Mouse (Mus musculus) midbrain, embryonic 15.5 days (tissue): ENCODE measurements around the gene Akr1c18. TPM values are rescaled to one million over a fixed set of nuclear protein-coding genes. Genes with fewer than 3 reads are reported as not detected.
"Not testable (repeated sequence)": the region's sequence is repeated elsewhere in the genome, so short reads cannot be mapped to it uniquely, and the experiment has no call there.

Experiments used
- ATAC-seq: fragments of 200-750 bp; cut with Nextera tagmentation; replicated peaks from 2 replicates; pipeline ENCODE4 v1.8.0; 2017; ENCODE audit warnings: moderate TSS enrichment
- H3K27ac ChIP-seq: fragments of 300-500 bp; sonication (generic); 2 replicates; pipeline ENCODE4 v1.5.1; 2015; ENCODE audit warnings: mild to moderate bottlenecking, inconsistent platforms
- H3K27me3 ChIP-seq: fragments of 300-500 bp; sonication (generic); replicated peaks from 2 replicates; pipeline ENCODE4 v1.6.1; 2015; ENCODE audit warnings: inconsistent platforms
- H3K36me3 ChIP-seq: fragments of 300-500 bp; sonication (generic); replicated peaks from 2 replicates; pipeline ENCODE4 v1.6.1; 2015; ENCODE audit warnings: inconsistent platforms
- H3K4me1 ChIP-seq: fragments of 300-500 bp; sonication (generic); 2 replicates; pipeline ENCODE4 v1.6.1; 2015; ENCODE audit warnings: inconsistent platforms
- H3K4me2 ChIP-seq: fragments of 300-500 bp; sonication (generic); 2 replicates; pipeline ENCODE4 v1.6.1; 2015; ENCODE audit warnings: inconsistent platforms, mild to moderate bottlenecking, moderate library complexity
- H3K4me3 ChIP-seq: fragments of 300-500 bp; sonication (generic); 2 replicates; pipeline ENCODE4 v1.5.1; 2015; ENCODE audit warnings: mild to moderate bottlenecking, inconsistent platforms
- H3K9ac ChIP-seq: fragments of 300-500 bp; sonication (generic); 2 replicates; pipeline ENCODE4 v1.6.1; 2015; ENCODE audit warnings: mild to moderate bottlenecking, inconsistent platforms
- H3K9me3 ChIP-seq: fragments of 300-500 bp; sonication (generic); 2 replicates; pipeline ENCODE4 v1.6.1; 2016; ENCODE audit warnings: inconsistent platforms
- WGBS: fragments of 180-500 bp; shearing (Covaris S2); methylation state at CpG from one replicate; pipeline ENCODE4 v1.1.7; 2015; ENCODE audit warnings: mixed read lengths; 5-methylcytosine and 5-hydroxymethylcytosine counted together
- polyA plus RNA-seq: library from polyadenylated mRNA; unstranded; fragments of >200 nt; fragmentation: Nextera tagmentation; extraction: Ambion mirVana; gene quantifications from 2 replicates; pipeline ENCODE4 v1.2.1, GENCODE M21; 2015

The Akr1c18 gene
- polyA plus RNA-seq, 1 experiment from 2014 or later = not detected

DNA sequence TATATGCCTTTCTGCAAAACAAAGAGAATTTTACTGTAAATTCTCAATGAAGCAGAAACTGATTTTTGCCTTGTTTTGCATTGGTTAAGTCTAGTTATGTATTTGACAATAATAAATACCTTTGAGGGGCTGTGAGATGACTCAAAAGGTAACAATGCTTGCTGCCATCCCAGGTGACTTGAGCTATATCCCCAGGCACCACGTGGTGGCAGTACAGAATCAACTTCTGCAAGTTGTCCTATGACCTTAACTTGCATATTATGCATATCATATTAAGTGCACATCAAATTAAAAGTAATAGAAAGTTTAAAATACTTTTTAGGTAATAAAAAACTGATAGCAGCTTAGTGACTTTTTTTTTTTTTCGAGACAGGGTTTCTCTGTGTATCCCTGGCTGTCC, 17.4 kb downstream of the Akr1c18 start:
- no peaks in the 10 kb centered on the region for H3K36me3 ChIP-seq
- no peaks in the 10 kb centered on the region for H3K9me3 ChIP-seq
- ATAC-seq = no peak
- 37% methylated on average over 2 of the region's 2 CpGs for WGBS
- no peaks in the 10 kb centered on the region for H3K27me3 ChIP-seq
- no peak overlapping the region for H3K4me2 ChIP-seq
- H3K9ac ChIP-seq = no peak overlapping the region
- no peaks in the 10 kb centered on the region for H3K4me1 ChIP-seq
- no peak overlapping the region for H3K4me3 ChIP-seq
- H3K27ac ChIP-seq = no peak overlapping the region

- H3K4me3 ChIP-seq = no peak overlapping the region
- no peak for ATAC-seq
- no peaks in the 10 kb centered on the region for H3K4me1 ChIP-seq
- WGBS = 78% methylated on average over 3 of the region's 3 CpGs
- H3K4me2 ChIP-seq = no peak overlapping the region
- H3K9me3 ChIP-seq = no peaks in the 10 kb centered on the region
- no peaks in the 10 kb centered on the region for H3K27me3 ChIP-seq
- H3K9ac ChIP-seq = no peak overlapping the region
- H3K36me3 ChIP-seq = no peaks in the 10 kb centered on the region
- H3K27ac ChIP-seq = no peak overlapping the region
These were observed 18.7 kb downstream of the Akr1c18 start for GRCm38 (mm10) chr13:4131721-4132120.

GRCm38 (mm10) chr13:4131317-4131716, 19.1 kb downstream of the Akr1c18 start:
- Histone ChIP-seq H3K27ac (no peak overlapping the region), H3K36me3 (no peaks in the 10 kb centered on the region), H3K4me1 (no peaks in the 10 kb centered on the region), H3K9ac (no peak overlapping the region), H3K9me3 (no peaks in the 10 kb centered on the region), H3K27me3 (no peaks in the 10 kb centered on the region), H3K4me2 (no peak overlapping the region), H3K4me3 (no peak overlapping the region)
- no peak for ATAC-seq
- WGBS = 74% methylated on average over 1 of the region's 1 CpGs

- no peaks in the 10 kb centered on the region for H3K9me3 ChIP-seq
- 0 out of 2 replicates have a peak, but pooled peaks have one; percentile 50 for ATAC-seq
These were observed 21.4 kb downstream of the Akr1c18 start for GRCm38 (mm10) chr13:4129100-4129499.

GRCm38 (mm10) chr13:4125846-4126245, 24.6 kb downstream of the Akr1c18 start:
- H3K9me3 ChIP-seq, H3K4me2 ChIP-seq, ATAC-seq, H3K4me3 ChIP-seq, H3K9ac ChIP-seq, H3K4me1 ChIP-seq, H3K27me3 ChIP-seq, H3K27ac ChIP-seq, H3K36me3 ChIP-seq: not testable (repeated sequence)
- 74% methylated on average over 1 of the region's 1 CpGs for WGBS

More at GRCm38 (mm10) chr13:4129100-4129499, 21.4 kb downstream of the Akr1c18 start:
- Histone ChIP-seq H3K4me3 (no peak overlapping the region), H3K27me3 (no peaks in the 10 kb centered on the region), H3K4me2 (no peak overlapping the region), H3K9ac (no peak overlapping the region), H3K4me1 (no peaks in the 10 kb centered on the region), H3K36me3 (no peaks in the 10 kb centered on the region), H3K27ac (no peak overlapping the region)
- WGBS = 43% methylated on average over 5 of the region's 5 CpGs

DNA sequence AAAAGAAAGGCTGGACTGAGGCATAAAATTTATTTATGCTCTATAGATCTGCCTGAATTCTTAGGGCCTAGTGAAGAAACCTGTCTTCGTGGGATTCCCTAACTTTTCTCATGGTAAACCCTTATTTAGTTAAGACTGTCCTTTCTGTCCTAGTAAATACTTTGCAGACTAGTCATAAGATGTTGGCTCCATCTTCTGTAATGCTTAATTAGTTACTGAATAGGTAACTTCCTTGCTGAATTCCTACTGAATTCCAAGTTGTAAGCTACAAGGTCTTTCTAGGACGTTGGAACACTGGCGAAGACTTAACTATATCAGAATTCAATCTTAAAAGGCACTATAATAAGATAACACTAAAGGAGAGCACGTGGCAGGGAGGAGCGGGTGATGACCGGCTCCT, 26.0 kb downstream of the Akr1c18 start:
- not testable (repeated sequence) for ATAC-seq, H3K4me1 ChIP-seq, H3K27me3 ChIP-seq, H3K9me3 ChIP-seq, H3K27ac ChIP-seq, H3K36me3 ChIP-seq, H3K4me3 ChIP-seq, H3K9ac ChIP-seq, H3K4me2 ChIP-seq
- 92% methylated on average over 6 of the region's 6 CpGs for WGBS

- H3K27ac ChIP-seq = no peak overlapping the region
- no peaks in the 10 kb centered on the region for H3K9me3 ChIP-seq
- WGBS = 89% methylated on average over 7 of the region's 7 CpGs
- H3K27me3 ChIP-seq = no peaks in the 10 kb centered on the region
- ATAC-seq = no peak
- H3K36me3 ChIP-seq = no peaks in the 10 kb centered on the region
- H3K4me2 ChIP-seq = no peak overlapping the region
- H3K9ac ChIP-seq = no peak overlapping the region
- no peaks in the 10 kb centered on the region for H3K4me1 ChIP-seq
- H3K4me3 ChIP-seq = no peak overlapping the region
These were observed 27.3 kb downstream of the Akr1c18 start for GRCm38 (mm10) chr13:4123146-4123545.

GRCm38 (mm10) chr13:4119181-4119904, 31.1 kb downstream of the Akr1c18 start:
- no peak overlapping the region for H3K4me2 ChIP-seq
- no peak overlapping the region for H3K27ac ChIP-seq
- no peaks in the 10 kb centered on the region for H3K27me3 ChIP-seq
- H3K4me1 ChIP-seq = no peaks in the 10 kb centered on the region
- H3K36me3 ChIP-seq = no peaks in the 10 kb centered on the region
- H3K4me3 ChIP-seq = no peak overlapping the region
- 76% methylated on average over 2 of the region's 2 CpGs for WGBS
- H3K9ac ChIP-seq = no peak overlapping the region
- ATAC-seq = no peak
- H3K9me3 ChIP-seq = no peaks in the 10 kb centered on the region

DNA sequence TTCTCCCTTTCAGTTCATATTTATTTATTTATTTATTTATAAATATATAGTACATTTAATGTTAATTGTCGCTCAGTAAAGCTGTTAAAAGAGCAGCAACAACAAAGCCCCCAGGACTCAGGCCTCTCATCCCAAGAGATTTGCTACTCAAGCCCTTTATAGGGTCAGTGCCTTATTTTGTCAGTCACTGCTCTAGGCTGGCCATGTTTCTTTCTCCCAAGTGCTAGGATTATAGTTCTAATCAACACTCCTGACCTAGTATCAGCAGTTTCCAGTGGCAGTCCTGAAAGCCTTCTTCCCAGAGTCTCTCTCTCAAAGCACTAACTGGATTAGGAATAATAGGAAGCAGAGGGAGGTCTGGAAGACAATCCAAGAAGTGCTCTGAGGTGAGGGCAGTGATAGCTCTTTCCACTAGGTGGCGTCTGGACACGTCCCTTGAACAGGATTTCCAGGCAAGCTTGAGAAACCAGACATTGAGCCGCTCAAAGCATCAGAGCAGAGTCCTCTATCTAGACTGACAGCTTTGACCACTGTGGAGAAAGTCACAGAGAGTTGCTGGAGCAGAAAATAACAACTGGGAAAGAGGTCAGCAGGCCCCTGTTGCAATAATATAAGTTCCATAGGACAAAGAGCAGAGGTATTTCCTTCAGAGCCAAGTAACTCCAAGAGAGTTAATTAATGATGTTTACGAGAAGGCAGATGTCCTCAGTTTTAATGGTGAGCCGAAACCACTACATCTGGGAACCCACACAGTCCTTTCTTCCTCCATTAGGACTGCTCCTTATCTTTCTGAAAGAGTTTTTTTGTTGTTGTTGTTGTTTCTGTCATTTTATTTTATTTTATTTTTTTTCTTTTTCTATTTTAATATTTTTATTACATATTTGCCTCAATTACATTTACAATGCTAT, 39.9 kb downstream of the Akr1c18 start:
- 29% methylated on average over 6 of the region's 6 CpGs for whole genome bisulfite sequencing
- no peaks in the 10 kb centered on the region for H3K4me1 ChIP-seq
- peak; percentile 96 for ATAC-seq

DNA sequence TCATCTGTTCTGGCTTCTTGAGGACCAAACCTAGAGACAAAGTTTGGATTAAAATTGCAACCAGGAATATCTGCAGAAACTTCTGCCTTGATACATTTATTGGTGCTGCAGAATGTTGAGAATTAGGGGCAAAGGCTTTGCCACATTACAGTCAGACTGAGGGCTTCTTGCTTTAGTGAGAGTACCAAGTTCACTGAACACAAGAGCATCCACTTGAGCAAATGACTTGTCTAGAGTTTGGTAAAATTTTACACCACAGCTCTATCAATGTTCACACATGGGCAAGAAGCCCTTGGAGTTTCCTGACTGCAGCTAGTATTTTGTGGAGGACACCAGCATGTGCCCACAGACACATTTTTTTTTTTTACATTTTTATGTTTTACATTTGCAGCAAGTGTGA, 47.7 kb downstream of the Akr1c18 start:
- Histone ChIP-seq H3K4me2 (no peak overlapping the region), H3K4me1 (no peaks in the 10 kb centered on the region), H3K36me3 (no peaks in the 10 kb centered on the region), H3K27me3 (no peaks in the 10 kb centered on the region), H3K9ac (no peak overlapping the region), H3K9me3 (no peaks in the 10 kb centered on the region), H3K4me3 (no peak overlapping the region), H3K27ac (no peak overlapping the region)
- ATAC-seq = no peak

More for the DNA sequence above, 39.9 kb downstream of the Akr1c18 start:
- no peaks in the 10 kb centered on the region for H3K9me3 ChIP-seq
- no peak overlapping the region for H3K4me3 ChIP-seq
- H3K9ac ChIP-seq = no peak overlapping the region
- H3K4me2 ChIP-seq = no peak overlapping the region
- H3K36me3 ChIP-seq = no peaks in the 10 kb centered on the region
- no peak overlapping the region for H3K27ac ChIP-seq
- H3K27me3 ChIP-seq = no peaks in the 10 kb centered on the region

DNA sequence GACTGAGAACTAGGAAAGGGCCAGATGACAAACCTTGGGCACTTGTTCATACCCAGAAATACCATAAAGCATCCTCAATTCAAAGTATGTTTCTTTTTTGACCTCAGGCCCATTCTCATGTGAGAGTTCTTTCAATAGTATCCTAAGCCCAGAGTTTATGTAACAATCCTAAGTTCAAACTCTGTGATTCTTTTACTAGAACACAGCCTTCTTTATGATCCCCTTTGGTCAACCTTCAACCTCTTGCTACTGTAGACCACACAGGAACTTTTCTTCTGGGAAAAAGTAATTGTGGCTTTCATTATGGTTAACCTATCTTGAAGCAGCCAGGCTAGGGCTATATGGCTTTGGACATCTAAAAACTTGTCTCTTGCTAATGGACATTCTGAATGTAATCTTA, 48.8 kb downstream of the Akr1c18 start:
- Histone ChIP-seq H3K9ac (no peak overlapping the region), H3K36me3 (no peaks in the 10 kb centered on the region), H3K4me3 (no peak overlapping the region), H3K27me3 (no peaks in the 10 kb centered on the region), H3K4me2 (no peak overlapping the region), H3K4me1 (no peaks in the 10 kb centered on the region), H3K27ac (no peak overlapping the region), H3K9me3 (no peaks in the 10 kb centered on the region)
- no peak for ATAC-seq
